14 mouse cellular contexts compared by ENCODE assay signal in genomic region chr17:34796311-34797140, GRCm38 (mm10). TPM values are rescaled to one million over a fixed set of nuclear protein-coding genes. Genes with fewer than 3 reads are reported as not detected.
"Had no signal": no experiment of that assay in that cellular context is flagged by ENCODE, and none has a peak within 500 bp of the region (broad histone marks: within the 10 kb centered on the region; RNA-seq: fewer than 3 reads in every experiment).

No protein-coding gene starts in this region.

- H3K4me2 ChIP-seq: limb, embryonic 13.5 days; liver, embryonic 11.5 days; liver, embryonic 15.5 days; midbrain, embryonic 13.5 days; neural tube, embryonic 15.5 days had no signal

- H3K27me3 ChIP-seq: limb, embryonic 13.5 days; liver, embryonic 15.5 days; midbrain, embryonic 13.5 days; neural tube, embryonic 15.5 days had no signal

- H3K9me3 ChIP-seq: liver, embryonic 15.5 days; neural tube, embryonic 15.5 days had no signal

- H3K36me3 ChIP-seq: limb, embryonic 13.5 days; liver, embryonic 15.5 days; midbrain, embryonic 13.5 days; neural tube, embryonic 15.5 days had no signal

- H3K4me3 ChIP-seq: layer of hippocampus, adult 2 months; limb, embryonic 13.5 days; liver, embryonic 15.5 days; midbrain, embryonic 13.5 days; myocyte; neural tube, embryonic 15.5 days had no signal

- DNase-seq: right cerebral cortex, postnatal 25 days had no signal

- H3K4me1 ChIP-seq: limb, embryonic 13.5 days; liver, embryonic 15.5 days; midbrain, embryonic 13.5 days; neural tube, embryonic 15.5 days had no signal

- H3K9ac ChIP-seq: limb, embryonic 13.5 days; liver, embryonic 15.5 days; midbrain, embryonic 13.5 days; neural tube, embryonic 15.5 days had no signal

- H3K27ac ChIP-seq: layer of hippocampus, adult 2 months; limb, embryonic 13.5 days; liver, embryonic 15.5 days; midbrain, embryonic 13.5 days; neural tube, embryonic 15.5 days had no signal

- ATAC-seq: lung, postnatal 0 days; midbrain, embryonic 13.5 days had no signal

RNA-seq across cellular contexts. Expression of gene Cyp21a1, which starts 7.8 kb away (rescaled TPM):
- total RNA-seq: layer of hippocampus, postnatal 10 days; left cerebral cortex, postnatal 36 days; megakaryocyte progenitor cell, adult 5-6 weeks had no signal
- polyA plus RNA-seq: limb, embryonic 13.5 days; liver, embryonic 11.5 days; lung, postnatal 0 days; midbrain, embryonic 13.5 days; myocyte; neural tube, embryonic 11.5 days; neural tube, embryonic 15.5 days; thymus, postnatal 0 days had no signal

RNA-seq across cellular contexts. Expression of gene C4b, which starts 52.8 kb away (rescaled TPM):
- polyA plus RNA-seq: midbrain, embryonic 13.5 days; myocyte; neural tube, embryonic 11.5 days had no signal
